Mouse (Mus musculus) midbrain, embryonic 11.5 days (tissue): ENCODE measurements at regions not wholly inside any gene's neighbourhood (a gene's known extent, or its start where the extent isn't known, plus 50 kb on each side); places are given as distances from the start of the nearest gene placed in this dataset.

Source experiments
- ATAC-seq: fragments of 200-750 bp; cut with Nextera tagmentation; 2 replicates; pipeline ENCODE4 v1.8.0; 2017; ENCODE audit warnings: moderate TSS enrichment, moderate library complexity; ENCODE audit not compliant: low FRiP score
- DNase-seq: peaks from one replicate; pipeline ENCODE4 v3.0.0; 2015; ENCODE audit warnings: low spot score; ENCODE audit errors: missing footprints
- H3K27ac ChIP-seq: fragments of 300-500 bp; sonication (generic); 2 replicates; pipeline ENCODE4 v1.5.1; 2014; ENCODE audit warnings: low read depth, low read length
- H3K27me3 ChIP-seq: fragments of 300-500 bp; sonication (generic); 2 replicates; pipeline ENCODE4 v1.6.1; 2014; ENCODE audit warnings: mild to moderate bottlenecking, low read length, moderate library complexity, mixed read lengths; ENCODE audit not compliant: control insufficient read depth, insufficient read depth
- H3K36me3 ChIP-seq: fragments of 300-500 bp; sonication (generic); 2 replicates; pipeline ENCODE4 v1.6.1; 2014; ENCODE audit warnings: mild to moderate bottlenecking, low read length, moderate library complexity, mixed read lengths; ENCODE audit not compliant: control insufficient read depth, insufficient read depth
- H3K4me1 ChIP-seq: fragments of 300-500 bp; sonication (generic); 2 replicates; pipeline ENCODE4 v1.6.1; 2014; ENCODE audit warnings: low read length; ENCODE audit not compliant: control insufficient read depth, insufficient read depth
- H3K4me2 ChIP-seq: fragments of 300-500 bp; sonication (generic); 2 replicates; pipeline ENCODE4 v1.6.1; 2014; ENCODE audit warnings: mild to moderate bottlenecking, moderate library complexity
- H3K4me3 ChIP-seq: fragments of 300-500 bp; sonication (generic); 2 replicates; pipeline ENCODE4 v1.5.1; 2014; ENCODE audit warnings: low read depth, low read length
- H3K9ac ChIP-seq: fragments of 300-500 bp; sonication (generic); 2 replicates; pipeline ENCODE4 v1.6.1; 2014; ENCODE audit warnings: low read length
- H3K9me3 ChIP-seq: fragments of 300-500 bp; sonication (generic); 2 replicates; pipeline ENCODE4 v1.6.1; 2016; ENCODE audit warnings: low read length; ENCODE audit not compliant: control insufficient read depth
- WGBS: fragments of 180-500 bp; shearing (Covaris S2); extraction: QIAGEN DNeasy Blood & Tissue Kit; methylation state at CpG from one replicate; pipeline ENCODE4 v1.1.7; 2014; 5-methylcytosine and 5-hydroxymethylcytosine counted together

- Histone ChIP-seq H3K9me3 (no peaks in the 10 kb centered on the region), H3K9ac (no peak overlapping the region), H3K4me1 (no peaks in the 10 kb centered on the region), H3K4me2 (no peak overlapping the region), H3K27ac (no peak overlapping the region), H3K36me3 (no peaks in the 10 kb centered on the region), H3K27me3 (no peaks in the 10 kb centered on the region), H3K4me3 (no peak overlapping the region)
- DNase-seq, result no peak
- 96% methylated on average over 1 of the region's 1 CpGs for WGBS
- ATAC-seq, result no peak
These were observed 65.9 kb upstream of the Man1a2 start for GRCm38 (mm10) chr3:100751211-100751610.

GRCm38 (mm10) chr3:100748727-100749126 is 63.4 kb upstream of the Man1a2 start:
- no peaks in the 10 kb centered on the region for H3K36me3 ChIP-seq
- H3K4me3 ChIP-seq, result no peak overlapping the region
- no peaks in the 10 kb centered on the region for H3K9me3 ChIP-seq
- H3K9ac ChIP-seq, result no peak overlapping the region
- no peaks in the 10 kb centered on the region for H3K27me3 ChIP-seq
- ATAC-seq (no peak), DNase-seq (peak; percentile 10)
- no peak overlapping the region for H3K4me2 ChIP-seq
- no peaks in the 10 kb centered on the region for H3K4me1 ChIP-seq
- H3K27ac ChIP-seq, result no peak overlapping the region
- 93% methylated on average over 6 of the region's 6 CpGs for WGBS

- H3K36me3 ChIP-seq, result no peaks in the 10 kb centered on the region
These were observed 63.0 kb upstream of the Man1a2 start for GRCm38 (mm10) chr3:100748309-100748691.

GRCm38 (mm10) chr3:100747421-100748308 is 62.4 kb upstream of the Man1a2 start:
- Histone ChIP-seq H3K4me3 (no peak overlapping the region), H3K9me3 (no peaks in the 10 kb centered on the region), H3K36me3 (no peaks in the 10 kb centered on the region), H3K27ac (no peak overlapping the region), H3K4me1 (no peaks in the 10 kb centered on the region), H3K4me2 (no peak overlapping the region), H3K27me3 (no peaks in the 10 kb centered on the region), H3K9ac (no peak overlapping the region)
- DNase-seq (no peak), ATAC-seq (no peak)
- 65% methylated on average over 15 of the region's 15 CpGs for WGBS

More at GRCm38 (mm10) chr3:100748309-100748691, 63.0 kb upstream of the Man1a2 start:
- Histone ChIP-seq H3K4me1 (no peaks in the 10 kb centered on the region), H3K4me2 (no peak overlapping the region), H3K27me3 (no peaks in the 10 kb centered on the region), H3K9me3 (no peaks in the 10 kb centered on the region), H3K9ac (no peak overlapping the region), H3K27ac (no peak overlapping the region), H3K4me3 (no peak overlapping the region)
- no peak for DNase-seq
- no peak for ATAC-seq
- WGBS, result 73% methylated on average over 2 of the region's 2 CpGs

GRCm38 (mm10) chr3:100737660-100738059 is 52.4 kb upstream of the Man1a2 start:
- H3K4me2 ChIP-seq, result no peak overlapping the region
- no peaks in the 10 kb centered on the region for H3K27me3 ChIP-seq
- DNase-seq, result no peak
- no peak overlapping the region for H3K9ac ChIP-seq
- H3K36me3 ChIP-seq, result no peaks in the 10 kb centered on the region
- H3K27ac ChIP-seq, result no peak overlapping the region
- 94% methylated on average over 7 of the region's 7 CpGs for WGBS
- H3K4me1 ChIP-seq, result no peaks in the 10 kb centered on the region
- no peak for ATAC-seq
- no peak overlapping the region for H3K4me3 ChIP-seq
- H3K9me3 ChIP-seq, result no peaks in the 10 kb centered on the region

GRCm38 (mm10) chr3:100736539-100736938 is 51.2 kb upstream of the Man1a2 start:
- Histone ChIP-seq H3K27ac (no peak overlapping the region), H3K4me2 (no peak overlapping the region), H3K4me1 (no peaks in the 10 kb centered on the region), H3K9me3 (no peaks in the 10 kb centered on the region), H3K9ac (no peak overlapping the region), H3K4me3 (no peak overlapping the region), H3K27me3 (no peaks in the 10 kb centered on the region), H3K36me3 (no peaks in the 10 kb centered on the region)
- 91% methylated on average over 3 of the region's 3 CpGs for WGBS
- no peak for ATAC-seq
- no peak for DNase-seq
